Mouse (Mus musculus): ENCODE results near the gene Cela3a. TPM values are rescaled to one million over a fixed set of nuclear protein-coding genes. Genes with fewer than 3 reads are reported as not detected.

Gene Cela3a
- polyA plus RNA-seq, 1 experiment: not detected

- Histone ChIP-seq H3K4me1 (ENCODE audit: control insufficient read depth, insufficient read depth, insufficient read length, low read length) (peaks cover 10% of the 10 kb centered on the region), H3K27me3 (ENCODE audit: control insufficient read depth, insufficient read depth, low read length) (no peaks in the 10 kb centered on the region), H3K27ac (ENCODE audit: insufficient read depth, low read depth, low read length) (0 out of 2 replicates have a peak overlapping the region, but pooled peaks have one; percentile 8), H3K4me3 (ENCODE audit: low read depth, low read length) (no peak overlapping the region), H3K36me3 (ENCODE audit: control insufficient read depth, insufficient read depth, low read length) (no peaks in the 10 kb centered on the region)
- no peak for TF ChIP-seq POLR2A (IDR thresholded peaks at IDR 0.05; ENCODE audit: low read depth, low read length)
- no peak for TF ChIP-seq CTCF (IDR thresholded peaks at IDR 0.05; ENCODE audit: extremely low read depth, insufficient read length, insufficient replicate concordance, low read depth, low read length)
- 86% methylated on average over 19 of the region's 19 CpGs for WGBS
These were observed 44.1 kb downstream of the Cela3a start for GRCm38 (mm10) chr4:137365356-137366062.

GRCm38 (mm10) chr4:137364826-137365225 is 44.8 kb downstream of the Cela3a start:
- Histone ChIP-seq H3K4me3 (ENCODE audit: low read depth, low read length) (no peak overlapping the region), H3K27me3 (ENCODE audit: control insufficient read depth, insufficient read depth, low read length) (no peaks in the 10 kb centered on the region), H3K36me3 (ENCODE audit: control insufficient read depth, insufficient read depth, low read length) (no peaks in the 10 kb centered on the region), H3K4me1 (ENCODE audit: control insufficient read depth, insufficient read depth, insufficient read length, low read length) (peaks cover 7% of the 10 kb centered on the region), H3K27ac (ENCODE audit: insufficient read depth, low read depth, low read length) (no peak overlapping the region)
- 88% methylated on average over 6 of the region's 6 CpGs for WGBS
- TF ChIP-seq CTCF (IDR thresholded peaks at IDR 0.05; ENCODE audit: extremely low read depth, insufficient read length, insufficient replicate concordance, low read depth, low read length) (no peak), POLR2A (IDR thresholded peaks at IDR 0.05; ENCODE audit: low read depth, low read length) (no peak)

GRCm38 (mm10) chr4:137360996-137361395 is 48.6 kb downstream of the Cela3a start:
- Histone ChIP-seq H3K27me3 (ENCODE audit: control insufficient read depth, insufficient read depth, low read length) (no peaks in the 10 kb centered on the region), H3K36me3 (ENCODE audit: control insufficient read depth, insufficient read depth, low read length) (no peaks in the 10 kb centered on the region), H3K4me3 (ENCODE audit: low read depth, low read length) (no peak overlapping the region), H3K4me1 (ENCODE audit: control insufficient read depth, insufficient read depth, insufficient read length, low read length) (no peaks in the 10 kb centered on the region; the same call in 1 of the 2 replicates), H3K27ac (ENCODE audit: insufficient read depth, low read depth, low read length) (no peak overlapping the region)
- TF ChIP-seq POLR2A (IDR thresholded peaks at IDR 0.05; ENCODE audit: low read depth, low read length) (no peak), CTCF (IDR thresholded peaks at IDR 0.05; ENCODE audit: extremely low read depth, insufficient read length, insufficient replicate concordance, low read depth, low read length) (no peak)
- WGBS: 72% methylated on average over 3 of the region's 3 CpGs

DNA sequence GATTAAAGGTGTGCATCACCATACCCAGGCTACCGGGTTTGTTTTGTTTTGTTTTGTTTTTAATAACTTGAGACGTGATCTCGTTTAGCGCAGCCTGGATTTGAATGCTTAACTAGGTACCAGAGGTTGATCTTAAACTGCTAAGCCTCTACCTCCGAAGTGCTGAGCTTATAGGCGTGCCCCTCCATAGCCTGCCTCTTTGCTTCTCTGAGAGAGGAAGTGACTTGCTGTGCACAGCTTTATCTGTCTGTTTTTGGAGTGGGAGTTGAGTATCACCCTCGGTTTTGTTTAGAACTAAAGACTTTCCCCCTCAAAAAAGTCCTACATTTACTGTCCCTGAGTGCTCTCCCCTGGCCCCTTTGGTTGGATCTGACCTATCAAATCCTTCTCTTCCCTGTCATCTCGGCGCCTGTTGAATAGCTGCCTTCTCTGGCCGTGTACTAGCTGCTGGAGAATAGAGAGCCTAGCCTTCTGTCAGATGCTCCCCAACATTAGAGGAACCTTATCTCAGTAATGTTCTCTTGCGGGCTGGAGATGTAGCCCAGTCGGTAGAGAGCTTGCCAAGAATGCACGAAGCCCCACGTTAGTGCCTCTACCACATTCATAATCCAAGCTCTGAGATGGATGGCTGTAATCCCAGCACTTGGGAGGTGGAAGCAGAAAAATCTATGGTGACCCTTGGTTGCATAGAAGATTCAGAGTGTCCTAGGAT is 51.1 kb downstream of the Cela3a start:
- no peak for TF ChIP-seq POLR2A (IDR thresholded peaks at IDR 0.05; ENCODE audit: low read depth, low read length)
- no peak for TF ChIP-seq CTCF (IDR thresholded peaks at IDR 0.05; ENCODE audit: extremely low read depth, insufficient read length, insufficient replicate concordance, low read depth, low read length)
- Histone ChIP-seq H3K4me1 (ENCODE audit: control insufficient read depth, insufficient read depth, insufficient read length, low read length) (no peaks in the 10 kb centered on the region; the same call in none of the 2 replicates), H3K27ac (ENCODE audit: insufficient read depth, low read depth, low read length) (0 out of 2 replicates have a peak overlapping the region, but pooled peaks have one; percentile 20), H3K27me3 (ENCODE audit: control insufficient read depth, insufficient read depth, low read length) (no peaks in the 10 kb centered on the region), H3K4me3 (ENCODE audit: low read depth, low read length) (no peak overlapping the region), H3K36me3 (ENCODE audit: control insufficient read depth, insufficient read depth, low read length) (no peaks in the 10 kb centered on the region)
- 48% methylated on average over 14 of the region's 14 CpGs for WGBS

DNA sequence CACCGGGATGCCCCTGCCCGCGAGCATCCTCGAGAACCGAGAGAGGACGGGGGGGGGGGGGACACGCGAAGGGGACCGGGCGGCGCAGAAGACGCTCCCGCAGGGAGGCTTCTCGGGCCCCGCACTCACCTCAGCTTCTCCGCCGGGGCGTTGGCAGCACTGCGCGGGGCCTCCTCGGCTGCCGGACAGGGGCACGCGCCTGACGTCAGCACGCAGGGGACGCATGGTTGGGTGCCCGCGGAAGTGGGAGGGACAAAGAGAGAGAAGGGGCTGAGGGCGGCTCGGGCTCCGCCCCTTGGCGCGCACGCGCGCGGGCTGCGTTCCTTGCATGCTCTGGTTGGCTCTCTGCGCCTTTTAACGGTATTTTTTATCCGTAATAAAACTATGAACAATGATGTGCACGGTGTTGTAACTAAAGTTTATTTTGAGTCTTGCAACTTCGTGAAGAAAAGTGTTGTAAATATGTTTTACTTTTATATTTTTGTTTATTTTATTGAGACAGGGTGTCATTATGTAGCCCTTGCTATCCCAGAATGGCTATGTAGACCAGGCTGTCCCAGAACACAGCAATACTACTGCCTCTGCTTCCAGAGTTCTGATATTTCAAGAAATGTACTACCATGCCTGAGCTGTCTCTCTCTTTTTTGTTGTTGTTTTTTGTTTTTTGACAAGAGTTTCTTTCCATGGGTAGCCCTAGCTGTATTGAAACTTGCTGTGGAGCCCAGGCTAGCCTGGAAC is 51.9 kb downstream of the Cela3a start, which contains the start of gene Cdc42:
Cdc42 (minus strand) TSS at position 204 of the 738 bp plus-strand sequence.
- Histone ChIP-seq H3K27ac (ENCODE audit: insufficient read depth, low read depth, low read length) (peak within 1 kb of the TSS; percentile 93), H3K4me1 (ENCODE audit: control insufficient read depth, insufficient read depth, insufficient read length, low read length) (peaks cover 5% of the 10 kb centered on the region), H3K36me3 (ENCODE audit: control insufficient read depth, insufficient read depth, low read length) (no peaks in the 10 kb centered on the region), H3K27me3 (ENCODE audit: control insufficient read depth, insufficient read depth, low read length) (no peaks in the 10 kb centered on the region), H3K4me3 (ENCODE audit: low read depth, low read length) (peak within 1 kb of the TSS; percentile 100)
- under 1% methylated on average over 42 of the region's 44 CpGs for WGBS
- TF ChIP-seq POLR2A (IDR thresholded peaks at IDR 0.05; ENCODE audit: low read depth, low read length) (peak; percentile 97), CTCF (IDR thresholded peaks at IDR 0.05; ENCODE audit: extremely low read depth, insufficient read length, insufficient replicate concordance, low read depth, low read length) (no peak)

DNA sequence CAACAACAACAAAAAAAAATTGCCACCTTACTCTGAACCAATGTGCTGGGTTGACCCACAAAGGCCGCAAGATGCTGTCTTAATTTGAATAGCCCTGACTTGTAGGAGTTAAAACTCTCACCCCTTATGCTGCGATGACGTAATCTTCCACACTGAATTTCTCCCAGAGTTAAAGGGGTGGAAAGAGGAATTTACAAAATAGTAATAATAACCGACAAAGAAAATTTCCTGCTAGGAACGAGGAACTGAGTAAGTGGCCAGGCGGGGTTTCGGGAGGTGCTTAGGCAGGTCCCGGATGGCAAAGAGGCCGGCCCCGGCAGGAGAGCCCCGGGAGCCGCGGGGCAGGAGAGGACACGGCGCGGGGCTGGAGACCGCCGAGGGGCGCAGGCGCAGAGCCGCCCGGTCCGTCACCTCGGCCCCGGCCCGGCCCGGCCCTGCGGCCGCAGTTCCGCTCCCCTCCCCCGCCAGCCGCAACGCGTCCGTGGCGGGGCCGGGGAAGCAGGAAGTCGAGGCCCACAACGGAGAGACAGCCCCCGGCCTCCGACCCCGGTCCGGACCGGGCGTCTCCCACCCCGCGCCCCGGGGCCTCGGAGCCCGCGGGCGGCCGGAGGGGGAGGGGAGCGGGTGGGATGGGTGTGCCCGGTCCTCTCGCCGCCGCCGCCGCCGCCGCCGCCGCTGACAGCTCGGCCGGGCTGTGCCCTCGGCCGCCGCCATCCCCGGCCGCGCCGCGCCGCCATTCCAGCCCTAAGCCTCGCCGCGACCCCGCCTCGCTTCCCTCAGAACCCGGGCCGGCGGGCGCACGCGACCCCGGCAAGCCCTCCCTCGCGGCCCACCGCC is 52.7 kb downstream of the Cela3a start:
- WGBS: under 1% methylated on average over 73 of the region's 90 CpGs
- peaks cover 6% of the 10 kb centered on the region for H3K4me1 ChIP-seq (ENCODE audit: control insufficient read depth, insufficient read depth, insufficient read length, low read length)
- no peaks in the 10 kb centered on the region for H3K27me3 ChIP-seq (ENCODE audit: control insufficient read depth, insufficient read depth, low read length)
- no peaks in the 10 kb centered on the region for H3K36me3 ChIP-seq (ENCODE audit: control insufficient read depth, insufficient read depth, low read length)
- TF ChIP-seq CTCF (IDR thresholded peaks at IDR 0.05; ENCODE audit: extremely low read depth, insufficient read length, insufficient replicate concordance, low read depth, low read length): no peak
- TF ChIP-seq POLR2A (IDR thresholded peaks at IDR 0.05; ENCODE audit: low read depth, low read length): no peak
- peak overlapping the region; percentile 93 for H3K27ac ChIP-seq (ENCODE audit: insufficient read depth, low read depth, low read length)
- peak overlapping the region; percentile 100 for H3K4me3 ChIP-seq (ENCODE audit: low read depth, low read length)

Other genes starting within 250 kb of the Cela3a start
- 6.0 and 6.9 TPM in 2 replicates for gene Wnt4, start 132.3 kb downstream of the Cela3a start, polyA plus RNA-seq (2012; rRNA removed)
- gene Cdc42, start 52.1 kb downstream of the Cela3a start, polyA plus RNA-seq (2012; rRNA removed): 11.5 and 25.9 TPM in 2 replicates
- gene Cela3b, start 20.7 kb upstream of the Cela3a start, polyA plus RNA-seq (2012; rRNA removed): 42.4 and 23,172 TPM in 2 replicates
- gene 1700013G24Rik, start 43.5 kb upstream of the Cela3a start, polyA plus RNA-seq (2012; rRNA removed): not detected in 2 replicates
- 38.2 and 40.5 TPM in 2 replicates for gene Hspg2, start 59.0 kb upstream of the Cela3a start, polyA plus RNA-seq (2012; rRNA removed)
- not detected in 2 replicates for gene Ldlrad2, start 164.8 kb upstream of the Cela3a start, polyA plus RNA-seq (2012; rRNA removed)
- 14.9 and 26.7 TPM in 2 replicates for gene Usp48, start 184.0 kb upstream of the Cela3a start, polyA plus RNA-seq (2012; rRNA removed)